Mouse (Mus musculus) gastrocnemius, adult 18-20 months (tissue): ENCODE results near the gene Olfr464. TPM values are rescaled to one million over a fixed set of nuclear protein-coding genes. Genes with fewer than 3 reads are reported as not detected.
"Not testable (repeated sequence)": the region's sequence is repeated elsewhere in the genome, so short reads cannot be mapped to it uniquely, and the experiment has no call there.

ENCODE experiments used
- DNase-seq: peaks from one replicate; pipeline ENCODE4 v3.0.0; 2021; ENCODE audit warnings: low spot score
- total RNA-seq, 2 experiments: library from RNA; stranded (reverse); gene quantifications; 2 replicates each; pipeline ENCODE4 v1.2.3; 2021

Gene Olfr464
- total RNA-seq, 2 experiments from 2014 or later, result not detected

DNA sequence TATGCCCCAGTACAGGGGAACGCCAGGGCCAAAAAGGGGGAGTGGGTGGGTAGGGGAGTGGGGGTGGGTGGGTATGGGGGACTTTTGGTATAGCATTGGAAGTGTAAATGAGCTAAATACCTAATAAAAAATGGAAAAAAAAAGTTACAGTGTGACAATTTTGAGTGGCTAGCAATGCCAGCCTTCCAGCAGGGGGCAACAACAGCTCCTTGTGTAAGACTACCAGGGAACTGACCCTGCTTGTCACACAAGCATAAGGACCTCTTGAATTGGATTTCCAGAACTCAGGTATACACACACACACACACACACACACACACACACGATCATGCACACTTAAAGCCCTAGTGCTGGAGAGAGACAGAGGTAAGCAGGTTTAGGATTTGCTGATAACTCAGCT lies 53.9 kb downstream of the Olfr464 start:
- not testable (repeated sequence) for DNase-seq

Other genes with a start within 250 kb of the Olfr464 start
- gene Supt4a, start 183.4 kb downstream of the Olfr464 start, total RNA-seq, result 10 to 100 TPM; 33.5 to 36.3 TPM
- not detected for gene Tspoap1, start 160.4 kb downstream of the Olfr464 start, total RNA-seq
- not detected for gene Mpo, start 127.4 kb downstream of the Olfr464 start, total RNA-seq
- gene Lpo, start 92.7 kb downstream of the Olfr464 start, total RNA-seq, result not detected
- 1 to 10 TPM; 1.6 to 1.8 TPM for gene Mks1, start 67.8 kb downstream of the Olfr464 start, total RNA-seq
- not detected for gene Epx, start 45.4 kb downstream of the Olfr464 start, total RNA-seq
- gene Olfr462, start 28.7 kb downstream of the Olfr464 start, total RNA-seq, result not detected
- not detected for gene Olfr463, start 23.6 kb downstream of the Olfr464 start, total RNA-seq
- 100 to 1,000 TPM; 192 to 239 TPM for gene Dynll2, start 66.6 kb upstream of the Olfr464 start, total RNA-seq
- 10 to 100 TPM; 53.7 to 75.2 TPM for gene Srsf1, start 126.4 kb upstream of the Olfr464 start, total RNA-seq
- gene Vezf1, start 147.3 kb upstream of the Olfr464 start, total RNA-seq, result 10 to 100 TPM; 84.6 to 89.9 TPM
- 100 to 1,000 TPM in 1 of 2 experiments, 10 to 100 TPM in 1; 95.6 to 121 TPM for gene Cuedc1, start 177.1 kb upstream of the Olfr464 start, total RNA-seq